Mouse (Mus musculus) heart, embryonic 15.5 days (tissue): ENCODE results near the gene Tle4. TPM values are rescaled to one million over a fixed set of nuclear protein-coding genes. Genes with fewer than 3 reads are reported as not detected.

Experiments used
- ATAC-seq: fragments of 200-750 bp; cut with Nextera tagmentation; replicated peaks from 2 replicates; pipeline ENCODE4 v1.8.0; 2017; ENCODE audit warnings: low read depth, moderate TSS enrichment; ENCODE audit not compliant: insufficient number of reproducible peaks, insufficient read depth, low FRiP score
- H3K27ac ChIP-seq: fragments of 300-500 bp; sonication (generic); 2 replicates; pipeline ENCODE4 v1.5.1; 2015; ENCODE audit warnings: mild to moderate bottlenecking, inconsistent platforms
- H3K27me3 ChIP-seq: fragments of 300-500 bp; sonication (generic); 2 replicates; pipeline ENCODE4 v1.6.1; 2015; ENCODE audit warnings: inconsistent platforms
- H3K36me3 ChIP-seq: fragments of 300-500 bp; sonication (generic); 2 replicates; pipeline ENCODE4 v1.6.1; 2015; ENCODE audit warnings: mild to moderate bottlenecking, inconsistent platforms
- H3K4me1 ChIP-seq: fragments of 300-500 bp; sonication (generic); replicated peaks from 2 replicates; pipeline ENCODE4 v1.6.1; 2015; ENCODE audit warnings: inconsistent platforms
- H3K4me2 ChIP-seq: fragments of 300-500 bp; sonication (generic); 2 replicates; pipeline ENCODE4 v1.6.1; 2015; ENCODE audit warnings: inconsistent platforms, mild to moderate bottlenecking, moderate library complexity
- H3K4me3 ChIP-seq: fragments of 300-500 bp; sonication (generic); 2 replicates; pipeline ENCODE4 v1.5.1; 2015; ENCODE audit warnings: mild to moderate bottlenecking, inconsistent platforms
- H3K9ac ChIP-seq: fragments of 300-500 bp; sonication (generic); 2 replicates; pipeline ENCODE4 v1.6.1; 2015; ENCODE audit warnings: mild to moderate bottlenecking, inconsistent platforms
- H3K9me3 ChIP-seq: fragments of 300-500 bp; sonication (generic); replicated peaks from 2 replicates; pipeline ENCODE4 v1.6.1; 2016; ENCODE audit warnings: inconsistent platforms
- WGBS: fragments of 180-500 bp; shearing (Covaris S2); methylation state at CpG from one replicate; pipeline ENCODE4 v1.1.7; 2015; ENCODE audit warnings: mixed read lengths; 5-methylcytosine and 5-hydroxymethylcytosine counted together
- polyA plus RNA-seq: library from polyadenylated mRNA; unstranded; fragments of >200 nt; fragmentation: Nextera tagmentation; extraction: Ambion mirVana; gene quantifications from 2 replicates; pipeline ENCODE4 v1.2.1, GENCODE M21; 2015

The Tle4 gene
- polyA plus RNA-seq, 1 experiment from 2014 or later, result 7.3 TPM

GRCm38 (mm10) chr19:14487180-14487579 lies 110.7 kb downstream of the Tle4 start:
- WGBS, result 87% methylated on average over 9 of the region's 9 CpGs
- Histone ChIP-seq H3K9ac (no peak overlapping the region), H3K4me3 (no peak overlapping the region), H3K4me2 (no peak overlapping the region), H3K27me3 (no peaks in the 10 kb centered on the region), H3K36me3 (no peaks in the 10 kb centered on the region), H3K4me1 (peaks cover under 1% of the 10 kb centered on the region), H3K9me3 (no peaks in the 10 kb centered on the region), H3K27ac (no peak overlapping the region)
- ATAC-seq, result no peak

DNA sequence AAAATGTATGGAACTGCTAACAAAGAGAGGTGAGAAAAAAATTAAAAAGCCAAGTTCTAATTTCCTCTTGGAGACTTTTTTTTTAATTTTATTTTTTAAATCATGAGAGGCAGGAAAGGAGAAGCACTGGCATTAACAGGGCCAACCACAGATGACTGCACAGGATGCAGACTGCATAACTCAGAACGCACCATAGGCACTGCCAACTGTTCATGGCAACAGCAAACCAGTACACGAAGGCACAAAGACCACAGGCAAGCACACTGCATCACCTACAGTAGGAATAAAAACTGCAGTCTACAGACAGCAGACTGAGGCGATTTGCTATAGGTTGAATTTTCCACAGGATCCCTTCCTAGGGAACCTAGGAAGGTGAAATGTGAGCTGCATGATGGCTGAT lies 112.7 kb downstream of the Tle4 start:
- no peak overlapping the region for H3K4me2 ChIP-seq
- H3K27me3 ChIP-seq, result no peaks in the 10 kb centered on the region
- 88% methylated on average over 3 of the region's 3 CpGs for WGBS
- H3K9me3 ChIP-seq, result no peaks in the 10 kb centered on the region
- H3K27ac ChIP-seq, result no peak overlapping the region
- no peak overlapping the region for H3K9ac ChIP-seq
- no peak overlapping the region for H3K4me3 ChIP-seq
- H3K36me3 ChIP-seq, result no peaks in the 10 kb centered on the region
- H3K4me1 ChIP-seq, result peaks cover 7% of the 10 kb centered on the region
- ATAC-seq, result no peak

GRCm38 (mm10) chr19:14482562-14483138 lies 115.2 kb downstream of the Tle4 start:
- Histone ChIP-seq H3K9ac (no peak overlapping the region), H3K9me3 (no peaks in the 10 kb centered on the region), H3K4me3 (no peak overlapping the region), H3K4me2 (no peak overlapping the region), H3K4me1 (peaks cover 17% of the 10 kb centered on the region), H3K27ac (no peak overlapping the region), H3K27me3 (no peaks in the 10 kb centered on the region), H3K36me3 (no peaks in the 10 kb centered on the region)
- WGBS, result 79% methylated on average over 5 of the region's 5 CpGs
- no peak for ATAC-seq

- no peak overlapping the region for H3K4me3 ChIP-seq
- 38% methylated on average over 5 of the region's 5 CpGs for WGBS
- H3K36me3 ChIP-seq, result no peaks in the 10 kb centered on the region
- peaks cover 17% of the 10 kb centered on the region for H3K4me1 ChIP-seq
- no peak overlapping the region for H3K9ac ChIP-seq
- no peak for ATAC-seq
- no peaks in the 10 kb centered on the region for H3K27me3 ChIP-seq
- H3K9me3 ChIP-seq, result no peaks in the 10 kb centered on the region
- H3K27ac ChIP-seq, result no peak overlapping the region
- H3K4me2 ChIP-seq, result no peak overlapping the region
Measured at GRCm38 (mm10) chr19:14481796-14482561, 115.9 kb downstream of the Tle4 start.

DNA sequence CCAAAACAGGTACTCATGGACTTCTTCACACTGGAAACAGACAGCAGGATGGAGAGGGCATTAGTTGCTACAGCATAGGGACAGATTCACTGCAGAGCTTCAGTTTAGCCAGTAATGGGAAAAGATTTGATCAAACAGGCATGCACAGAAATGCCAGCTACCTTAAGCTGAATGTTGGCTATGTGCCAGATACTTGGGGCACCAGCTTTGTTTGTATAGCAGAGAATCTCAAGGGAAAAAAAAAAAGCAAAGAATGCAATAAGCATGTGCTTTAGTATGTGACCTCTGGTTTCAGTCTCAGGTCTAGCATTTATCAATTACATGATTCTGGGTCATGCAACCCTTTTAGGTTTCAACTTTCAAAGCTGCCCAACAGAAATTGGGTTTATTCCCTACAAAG lies 118.1 kb downstream of the Tle4 start:
- no peaks in the 10 kb centered on the region for H3K36me3 ChIP-seq

GRCm38 (mm10) chr19:14469325-14469724 lies 128.5 kb downstream of the Tle4 start:
- Histone ChIP-seq H3K4me2 (no peak overlapping the region), H3K27me3 (no peaks in the 10 kb centered on the region), H3K27ac (no peak overlapping the region), H3K9me3 (no peaks in the 10 kb centered on the region), H3K9ac (no peak overlapping the region), H3K36me3 (peaks cover 7% of the 10 kb centered on the region), H3K4me3 (no peak overlapping the region), H3K4me1 (no peaks in the 10 kb centered on the region)
- no peak for ATAC-seq
- WGBS, result 89% methylated on average over 8 of the region's 8 CpGs

More for the DNA sequence above, 118.1 kb downstream of the Tle4 start:
- Histone ChIP-seq H3K27me3 (no peaks in the 10 kb centered on the region), H3K4me3 (no peak overlapping the region), H3K9ac (no peak overlapping the region), H3K4me1 (peaks cover 17% of the 10 kb centered on the region), H3K27ac (no peak overlapping the region), H3K4me2 (no peak overlapping the region), H3K9me3 (no peaks in the 10 kb centered on the region)
- ATAC-seq, result no peak

- 87% methylated on average over 2 of the region's 2 CpGs for WGBS
- Histone ChIP-seq H3K9me3 (no peaks in the 10 kb centered on the region), H3K4me1 (no peaks in the 10 kb centered on the region), H3K36me3 (peaks cover 7% of the 10 kb centered on the region), H3K4me3 (no peak overlapping the region), H3K27me3 (no peaks in the 10 kb centered on the region), H3K4me2 (no peak overlapping the region), H3K9ac (no peak overlapping the region), H3K27ac (no peak overlapping the region)
- no peak for ATAC-seq
Measured at GRCm38 (mm10) chr19:14468733-14469132, 129.1 kb downstream of the Tle4 start.

GRCm38 (mm10) chr19:14466020-14466419 lies 131.8 kb downstream of the Tle4 start:
- H3K9ac ChIP-seq, result no peak overlapping the region
- H3K36me3 ChIP-seq, result peaks cover 15% of the 10 kb centered on the region
- peaks cover 3% of the 10 kb centered on the region; the same call in 1 of the 2 replicates for H3K27me3 ChIP-seq
- no peak overlapping the region for H3K27ac ChIP-seq
- H3K9me3 ChIP-seq, result no peaks in the 10 kb centered on the region
- WGBS, result 88% methylated on average over 8 of the region's 8 CpGs
- ATAC-seq, result no peak
- 0 out of 2 replicates have a peak, but pooled peaks cover 2% of the 10 kb centered on the region for H3K4me1 ChIP-seq
- no peak overlapping the region for H3K4me3 ChIP-seq
- H3K4me2 ChIP-seq, result no peak overlapping the region

DNA sequence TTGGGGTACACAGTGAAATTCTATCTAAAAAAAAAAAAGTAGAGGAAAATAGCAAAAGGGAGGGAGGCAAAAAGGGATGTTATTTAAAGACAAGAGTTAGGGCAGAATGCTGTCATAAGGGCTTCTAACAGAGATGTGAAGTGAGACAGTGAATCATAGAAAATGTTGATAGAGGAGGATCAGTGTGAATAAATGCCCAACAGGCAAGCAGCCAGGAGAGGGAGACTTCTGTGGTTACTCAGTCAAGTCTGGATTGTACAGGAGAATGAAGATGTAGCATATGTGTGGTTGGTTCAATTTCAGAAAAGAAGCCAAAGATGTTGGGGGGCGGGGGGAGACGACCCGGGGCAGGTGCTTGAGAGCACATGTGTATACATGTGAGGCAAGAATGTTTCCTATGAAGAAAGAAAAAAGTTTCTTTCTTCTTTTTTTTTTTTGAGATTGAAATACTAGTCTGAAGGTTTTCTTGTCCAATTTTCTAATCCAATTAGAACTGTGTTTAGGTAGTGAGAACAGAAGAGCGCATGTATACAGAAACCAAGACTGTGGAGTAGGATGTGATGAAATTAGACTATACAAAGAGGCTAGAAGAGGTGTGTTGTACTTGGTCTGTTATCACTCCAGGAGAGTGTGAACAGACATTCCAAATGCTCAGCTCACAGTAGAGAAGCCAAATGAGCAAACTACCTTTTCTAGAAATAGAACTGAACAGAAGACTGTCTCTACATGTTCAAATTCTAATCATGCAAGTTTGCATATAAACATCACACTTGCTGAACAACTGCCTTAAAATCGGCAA lies 134.4 kb downstream of the Tle4 start:
- Histone ChIP-seq H3K9me3 (no peaks in the 10 kb centered on the region), H3K4me3 (no peak overlapping the region), H3K4me2 (no peak overlapping the region), H3K4me1 (0 out of 2 replicates have a peak, but pooled peaks cover 2% of the 10 kb centered on the region), H3K36me3 (peaks cover 16% of the 10 kb centered on the region), H3K9ac (no peak overlapping the region), H3K27ac (no peak overlapping the region), H3K27me3 (peaks cover 3% of the 10 kb centered on the region; the same call in 1 of the 2 replicates)
- 74% methylated on average over 5 of the region's 5 CpGs for WGBS
- no peak for ATAC-seq

- 91% methylated on average over 10 of the region's 10 CpGs for WGBS
Measured at GRCm38 (mm10) chr19:14453486-14453885, 144.4 kb downstream of the Tle4 start.

GRCm38 (mm10) chr19:14451329-14451728 lies 146.5 kb downstream of the Tle4 start:
- no peak for ATAC-seq
- Histone ChIP-seq H3K27me3 (no peaks in the 10 kb centered on the region), H3K9me3 (no peaks in the 10 kb centered on the region), H3K4me3 (no peak overlapping the region), H3K27ac (no peak overlapping the region), H3K9ac (no peak overlapping the region), H3K36me3 (peaks cover 42% of the 10 kb centered on the region), H3K4me1 (no peaks in the 10 kb centered on the region), H3K4me2 (no peak overlapping the region)
- 91% methylated on average over 6 of the region's 6 CpGs for WGBS

More at GRCm38 (mm10) chr19:14453486-14453885, 144.4 kb downstream of the Tle4 start:
- H3K9me3 ChIP-seq, result no peaks in the 10 kb centered on the region
- ATAC-seq, result no peak
- H3K9ac ChIP-seq, result no peak overlapping the region
- H3K4me1 ChIP-seq, result no peaks in the 10 kb centered on the region
- no peak overlapping the region for H3K4me3 ChIP-seq
- H3K27ac ChIP-seq, result no peak overlapping the region
- H3K36me3 ChIP-seq, result peaks cover 48% of the 10 kb centered on the region
- H3K4me2 ChIP-seq, result no peak overlapping the region
- H3K27me3 ChIP-seq, result no peaks in the 10 kb centered on the region; the same call in 1 of the 2 replicates
